Mouse (Mus musculus): Measurements from ENCODE around the gene Jagn1. TPM values are rescaled to one million over a fixed set of nuclear protein-coding genes. Genes with fewer than 3 reads are reported as not detected.

Jagn1 gene
- polyA plus RNA-seq, 1 experiment from 2014 or later: 75.9 TPM

DNA sequence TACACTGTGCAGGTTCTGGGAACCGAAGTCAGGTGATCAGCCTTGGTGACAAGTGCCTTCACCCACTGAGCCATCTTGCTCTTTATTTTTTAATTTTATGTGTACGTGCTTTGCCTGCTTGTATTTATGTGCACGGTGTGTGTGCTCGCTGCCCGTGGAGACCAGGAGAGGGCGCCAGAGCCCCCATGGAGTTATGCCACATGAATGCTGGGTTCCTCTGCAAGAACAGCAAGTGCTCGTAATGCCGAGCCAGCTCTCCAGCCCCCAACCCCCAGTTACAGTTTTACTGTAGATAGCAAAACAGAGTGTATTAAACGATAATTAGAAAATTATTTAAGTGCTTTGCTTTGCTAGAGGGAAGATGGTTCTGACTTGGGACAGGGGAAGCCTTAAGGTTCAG, 35.7 kb upstream of the Jagn1 start:
- no peaks in the 10 kb centered on the region for H3K4me1 ChIP-seq (ENCODE audit: control insufficient read depth, insufficient read depth, low read length)
- DNase-seq (ENCODE audit: low spot score) (no peak), ATAC-seq (ENCODE audit: low read depth) (no peak)
- H3K4me3 ChIP-seq (ENCODE audit: low read depth, low read length): no peak overlapping the region
- no peak overlapping the region for H3K9ac ChIP-seq (ENCODE audit: low read depth, low read length)
- H3K27ac ChIP-seq (replicated peaks; ENCODE audit: low read depth, low read length): no peak overlapping the region
- H3K36me3 ChIP-seq (ENCODE audit: control insufficient read depth, insufficient read depth, low read length): peaks cover 8% of the 10 kb centered on the region
- no peak overlapping the region for H3K4me2 ChIP-seq (ENCODE audit: low read depth, low read length)
- no peaks in the 10 kb centered on the region for H3K9me3 ChIP-seq (ENCODE audit: control insufficient read depth, low read length)
- WGBS: 76% methylated on average over 9 of the region's 9 CpGs
- no peaks in the 10 kb centered on the region for H3K27me3 ChIP-seq (replicated peaks; ENCODE audit: control insufficient read depth, insufficient read depth, low read length)

DNA sequence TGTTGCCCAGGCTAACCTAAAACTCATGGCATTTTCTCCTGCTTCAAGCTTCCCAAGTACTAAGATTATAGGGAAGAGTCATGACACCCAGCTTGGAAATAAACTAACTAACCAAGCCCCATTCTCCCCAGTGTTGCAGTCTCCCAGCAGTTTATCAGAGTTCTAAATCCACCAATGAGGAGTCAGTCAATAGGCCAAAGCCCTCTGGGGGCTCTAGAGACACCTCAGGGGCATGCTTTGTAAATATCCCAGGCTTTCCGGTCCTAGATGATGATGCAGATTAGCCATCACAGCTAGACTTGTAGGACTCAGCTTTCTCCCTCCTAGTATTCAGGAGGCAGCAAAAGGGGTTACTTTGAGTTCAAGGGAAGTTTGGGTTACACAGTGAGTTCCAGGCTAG, 32.4 kb upstream of the Jagn1 start:
- 70% methylated on average over 1 of the region's 1 CpGs for WGBS
- Histone ChIP-seq H3K9ac (ENCODE audit: low read depth, low read length) (no peak overlapping the region), H3K4me2 (ENCODE audit: low read depth, low read length) (no peak overlapping the region), H3K4me3 (ENCODE audit: low read depth, low read length) (no peak overlapping the region), H3K27me3 (replicated peaks; ENCODE audit: control insufficient read depth, insufficient read depth, low read length) (no peaks in the 10 kb centered on the region), H3K27ac (replicated peaks; ENCODE audit: low read depth, low read length) (no peak overlapping the region), H3K9me3 (ENCODE audit: control insufficient read depth, low read length) (no peaks in the 10 kb centered on the region), H3K36me3 (ENCODE audit: control insufficient read depth, insufficient read depth, low read length) (peaks cover 15% of the 10 kb centered on the region), H3K4me1 (ENCODE audit: control insufficient read depth, insufficient read depth, low read length) (no peaks in the 10 kb centered on the region)
- DNase-seq (ENCODE audit: low spot score): no peak
- ATAC-seq (ENCODE audit: low read depth): no peak

DNA sequence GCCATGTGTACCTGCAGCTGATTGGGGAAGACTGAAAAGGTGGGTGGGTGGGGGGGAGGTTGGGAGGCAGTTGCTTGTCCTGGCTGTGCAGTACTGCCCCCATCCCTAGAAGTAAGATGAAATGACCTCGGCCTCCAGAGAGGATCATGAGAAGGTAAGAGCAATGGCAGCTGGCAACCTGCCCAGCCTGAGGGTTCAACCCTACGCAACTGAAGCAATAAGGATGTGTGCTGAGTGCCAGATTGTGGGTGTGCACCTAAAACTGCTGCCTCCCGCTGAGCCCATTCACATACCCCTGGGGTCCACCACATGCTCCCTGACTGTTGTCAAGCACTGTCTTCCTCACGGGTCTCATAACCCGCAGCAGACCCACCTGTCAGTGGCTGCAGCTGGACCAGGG, 26.0 kb upstream of the Jagn1 start:
- no peak for ATAC-seq (ENCODE audit: low read depth)
- H3K9ac ChIP-seq (ENCODE audit: low read depth, low read length): no peak overlapping the region
- H3K4me1 ChIP-seq (ENCODE audit: control insufficient read depth, insufficient read depth, low read length): peaks cover 12% of the 10 kb centered on the region
- H3K36me3 ChIP-seq (ENCODE audit: control insufficient read depth, insufficient read depth, low read length): peaks cover 18% of the 10 kb centered on the region
- 73% methylated on average over 5 of the region's 5 CpGs for WGBS
- H3K4me2 ChIP-seq (ENCODE audit: low read depth, low read length): no peak overlapping the region
- peak; percentile 9 for DNase-seq (ENCODE audit: low spot score)
- H3K27me3 ChIP-seq (replicated peaks; ENCODE audit: control insufficient read depth, insufficient read depth, low read length): no peaks in the 10 kb centered on the region
- no peak overlapping the region for H3K27ac ChIP-seq (replicated peaks; ENCODE audit: low read depth, low read length)
- no peak overlapping the region for H3K4me3 ChIP-seq (ENCODE audit: low read depth, low read length)
- H3K9me3 ChIP-seq (ENCODE audit: control insufficient read depth, low read length): no peaks in the 10 kb centered on the region

DNA sequence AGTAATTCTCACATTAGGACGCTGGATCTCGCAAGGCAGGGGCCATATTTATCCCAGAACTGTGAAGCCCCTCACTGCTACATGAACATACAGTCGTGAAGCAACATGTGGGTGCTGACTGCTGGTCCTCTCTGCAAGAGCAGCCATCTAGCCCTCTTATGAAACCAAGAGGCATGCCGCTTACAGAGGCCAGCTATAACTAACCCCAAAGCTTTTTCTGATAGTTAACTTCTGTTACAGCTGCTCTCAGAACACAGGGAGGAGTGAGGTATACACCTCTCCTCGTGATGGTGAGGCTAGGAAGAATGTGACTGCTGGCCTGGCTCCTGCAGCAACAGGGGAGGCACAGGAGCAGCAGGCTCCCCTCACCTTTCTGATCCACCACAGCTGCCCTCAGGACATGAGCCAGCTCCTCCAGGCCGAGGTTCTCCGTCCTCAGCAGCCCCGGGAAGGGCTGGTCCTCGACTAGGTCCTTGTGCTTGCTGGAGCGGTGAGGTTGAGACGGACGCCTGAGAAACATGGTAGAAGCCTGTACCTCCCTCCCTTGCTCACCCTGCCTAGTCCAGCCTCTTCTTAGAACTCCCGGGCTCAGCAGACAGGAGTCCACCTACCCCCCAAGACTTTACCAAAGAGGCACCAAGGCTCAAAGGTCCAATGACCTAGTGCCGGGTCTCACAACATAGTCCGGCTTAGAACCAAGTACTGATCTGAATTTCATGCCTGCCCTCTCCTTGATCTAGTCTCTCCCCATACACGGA, 23.7 kb upstream of the Jagn1 start:
- Histone ChIP-seq H3K9ac (ENCODE audit: low read depth, low read length) (peak overlapping the region; percentile 78), H3K4me1 (ENCODE audit: control insufficient read depth, insufficient read depth, low read length) (peaks cover 12% of the 10 kb centered on the region), H3K27ac (replicated peaks; ENCODE audit: low read depth, low read length) (no peak overlapping the region), H3K4me3 (ENCODE audit: low read depth, low read length) (peak overlapping the region; percentile 62), H3K4me2 (ENCODE audit: low read depth, low read length) (peak overlapping the region; percentile 90), H3K27me3 (replicated peaks; ENCODE audit: control insufficient read depth, insufficient read depth, low read length) (no peaks in the 10 kb centered on the region), H3K36me3 (ENCODE audit: control insufficient read depth, insufficient read depth, low read length) (peaks cover 18% of the 10 kb centered on the region), H3K9me3 (ENCODE audit: control insufficient read depth, low read length) (no peaks in the 10 kb centered on the region)
- WGBS: 14% methylated on average over 16 of the region's 16 CpGs
- peak; percentile 51 for ATAC-seq (ENCODE audit: low read depth)
- peak; percentile 5 for DNase-seq (ENCODE audit: low spot score)

DNA sequence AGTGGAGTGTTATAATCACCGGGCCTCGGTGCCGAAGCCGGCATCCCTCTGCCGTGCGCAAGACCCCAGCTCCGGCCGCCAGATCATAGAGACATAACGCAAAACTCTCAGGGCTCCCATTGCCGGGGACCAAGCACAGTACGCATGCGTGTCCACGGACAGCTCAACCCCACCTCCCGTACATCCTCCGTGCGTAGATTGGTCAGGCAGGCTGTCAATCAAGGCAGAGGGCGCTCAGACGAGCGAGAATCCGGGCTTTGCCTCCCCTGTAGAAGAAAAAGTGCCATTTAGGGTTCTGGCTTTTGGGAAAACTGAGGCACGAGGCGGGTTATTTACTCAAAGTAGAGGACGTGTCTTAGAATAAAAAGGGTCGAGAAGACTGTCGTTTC, 23.2 kb upstream of the Jagn1 start, which contains the start of gene Rpusd3:
Gene Rpusd3, minus strand, starts transcription at position 142 of the 389 bp plus-strand sequence.
- peaks cover 18% of the 10 kb centered on the region for H3K36me3 ChIP-seq (ENCODE audit: control insufficient read depth, insufficient read depth, low read length)
- H3K4me1 ChIP-seq (ENCODE audit: control insufficient read depth, insufficient read depth, low read length): peaks cover 12% of the 10 kb centered on the region
- H3K9me3 ChIP-seq (ENCODE audit: control insufficient read depth, low read length): no peaks in the 10 kb centered on the region
- ATAC-seq (ENCODE audit: low read depth) (peak; percentile 99), DNase-seq (ENCODE audit: low spot score) (peak; percentile 98)
- peak within 1 kb of the TSS; percentile 90 for H3K4me2 ChIP-seq (ENCODE audit: low read depth, low read length)
- peak within 1 kb of the TSS; percentile 62 for H3K4me3 ChIP-seq (ENCODE audit: low read depth, low read length)
- H3K9ac ChIP-seq (ENCODE audit: low read depth, low read length): peak within 1 kb of the TSS; percentile 78
- WGBS: 0% methylated on average over 25 of the region's 25 CpGs
- no peaks in the 10 kb centered on the region for H3K27me3 ChIP-seq (replicated peaks; ENCODE audit: control insufficient read depth, insufficient read depth, low read length)
- H3K27ac ChIP-seq (replicated peaks; ENCODE audit: low read depth, low read length): no peak within 1 kb of the TSS

DNA sequence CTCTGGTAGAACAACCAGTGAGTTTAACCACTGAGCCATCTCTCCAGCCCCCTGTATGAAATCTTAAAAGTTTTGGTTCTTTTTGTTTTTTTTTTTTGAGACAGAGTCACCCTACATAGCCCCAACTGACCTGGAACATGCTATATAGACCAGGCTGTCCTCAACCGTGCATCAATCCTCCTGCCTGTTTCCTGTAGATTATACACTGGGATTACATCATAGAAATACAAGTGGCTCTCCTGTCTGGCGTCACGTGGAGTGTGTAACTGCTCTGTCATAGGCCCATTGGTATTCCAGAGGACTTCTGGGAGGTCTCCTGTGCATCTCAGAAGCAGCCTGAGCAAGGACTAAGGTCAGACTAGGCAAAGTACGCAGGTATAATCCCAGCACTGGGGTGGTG, 19.4 kb upstream of the Jagn1 start:
- Histone ChIP-seq H3K36me3 (ENCODE audit: control insufficient read depth, insufficient read depth, low read length) (no peaks in the 10 kb centered on the region), H3K4me2 (ENCODE audit: low read depth, low read length) (no peak overlapping the region), H3K9ac (ENCODE audit: low read depth, low read length) (no peak overlapping the region), H3K9me3 (ENCODE audit: control insufficient read depth, low read length) (no peaks in the 10 kb centered on the region), H3K27ac (replicated peaks; ENCODE audit: low read depth, low read length) (no peak overlapping the region), H3K27me3 (replicated peaks; ENCODE audit: control insufficient read depth, insufficient read depth, low read length) (no peaks in the 10 kb centered on the region), H3K4me1 (ENCODE audit: control insufficient read depth, insufficient read depth, low read length) (peaks cover 9% of the 10 kb centered on the region), H3K4me3 (ENCODE audit: low read depth, low read length) (no peak overlapping the region)
- WGBS: 69% methylated on average over 4 of the region's 4 CpGs
- DNase-seq (ENCODE audit: low spot score) (no peak), ATAC-seq (ENCODE audit: low read depth) (no peak)

DNA sequence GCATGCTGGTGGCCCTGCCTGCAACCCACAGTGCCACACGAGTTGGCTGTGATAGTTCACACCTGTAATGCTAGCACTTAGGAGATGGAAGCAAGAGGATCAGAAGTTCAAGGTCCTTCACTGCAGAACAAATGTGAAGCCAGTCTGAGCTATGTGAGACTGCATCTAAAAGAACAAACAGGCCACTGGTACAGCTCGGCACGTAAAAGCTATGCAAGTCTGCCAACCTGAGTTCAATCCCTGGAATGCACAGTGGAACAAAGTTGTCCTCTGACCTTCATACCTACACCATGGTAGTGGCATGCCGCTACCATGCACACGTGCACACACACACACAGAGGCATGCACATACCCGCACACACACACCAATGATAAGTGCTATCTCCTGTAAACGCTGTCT, 18.2 kb upstream of the Jagn1 start:
- Histone ChIP-seq H3K36me3 (ENCODE audit: control insufficient read depth, insufficient read depth, low read length) (no peaks in the 10 kb centered on the region), H3K4me2 (ENCODE audit: low read depth, low read length) (no peak overlapping the region), H3K27ac (replicated peaks; ENCODE audit: low read depth, low read length) (no peak overlapping the region), H3K9ac (ENCODE audit: low read depth, low read length) (no peak overlapping the region), H3K27me3 (replicated peaks; ENCODE audit: control insufficient read depth, insufficient read depth, low read length) (no peaks in the 10 kb centered on the region), H3K4me3 (ENCODE audit: low read depth, low read length) (no peak overlapping the region), H3K9me3 (ENCODE audit: control insufficient read depth, low read length) (no peaks in the 10 kb centered on the region), H3K4me1 (ENCODE audit: control insufficient read depth, insufficient read depth, low read length) (peaks cover 4% of the 10 kb centered on the region; the same call in 1 of the 2 replicates)
- ATAC-seq (ENCODE audit: low read depth) (no peak), DNase-seq (ENCODE audit: low spot score) (no peak)
- 86% methylated on average over 7 of the region's 7 CpGs for WGBS

DNA sequence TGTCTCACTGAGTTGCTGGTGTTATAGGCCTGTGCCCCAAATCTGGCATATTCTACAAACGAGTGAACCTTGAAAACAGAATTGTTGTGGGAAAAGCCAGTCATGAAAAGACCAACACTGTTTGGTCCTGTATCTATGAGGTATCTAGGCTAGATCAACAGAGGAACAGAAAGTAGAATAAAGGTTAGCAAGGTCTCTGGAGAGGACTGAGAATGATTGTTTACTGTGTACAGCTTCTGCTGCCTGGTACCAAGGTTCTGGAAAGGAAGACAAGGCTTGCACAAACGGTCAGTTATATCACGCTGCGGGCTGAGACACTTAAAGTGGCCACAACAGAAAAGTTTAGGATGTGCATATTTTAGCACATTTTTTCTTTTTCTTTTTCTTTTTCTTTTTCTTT, 15.7 kb upstream of the Jagn1 start:
- Histone ChIP-seq H3K27me3 (replicated peaks; ENCODE audit: control insufficient read depth, insufficient read depth, low read length) (no peaks in the 10 kb centered on the region), H3K4me3 (ENCODE audit: low read depth, low read length) (no peak overlapping the region), H3K9me3 (ENCODE audit: control insufficient read depth, low read length) (no peaks in the 10 kb centered on the region), H3K4me1 (ENCODE audit: control insufficient read depth, insufficient read depth, low read length) (no peaks in the 10 kb centered on the region), H3K4me2 (ENCODE audit: low read depth, low read length) (no peak overlapping the region), H3K9ac (ENCODE audit: low read depth, low read length) (no peak overlapping the region), H3K27ac (replicated peaks; ENCODE audit: low read depth, low read length) (no peak overlapping the region), H3K36me3 (ENCODE audit: control insufficient read depth, insufficient read depth, low read length) (no peaks in the 10 kb centered on the region)
- ATAC-seq (ENCODE audit: low read depth) (no peak), DNase-seq (ENCODE audit: low spot score) (no peak)
- WGBS: 83% methylated on average over 4 of the region's 4 CpGs

DNA sequence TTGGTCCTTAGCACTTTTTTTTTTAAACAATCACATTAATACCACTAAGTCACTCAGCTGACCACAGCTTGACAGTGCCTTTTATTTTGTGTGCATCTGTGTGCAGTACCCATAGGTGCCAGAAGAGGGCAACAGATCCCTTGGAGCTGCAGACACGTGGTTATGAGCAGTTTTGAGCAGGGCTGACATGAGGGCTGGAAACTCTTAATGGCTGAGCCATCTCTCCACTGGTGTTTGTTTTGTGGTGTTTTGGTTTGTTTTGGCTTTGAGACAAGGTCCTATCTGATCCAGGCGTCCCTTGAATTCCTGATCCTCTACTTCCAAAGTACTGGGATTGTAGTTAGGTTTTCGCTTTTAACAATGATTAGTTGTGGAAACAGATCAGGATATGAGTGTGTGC, 15.0 kb upstream of the Jagn1 start:
- no peak overlapping the region for H3K4me2 ChIP-seq (ENCODE audit: low read depth, low read length)

More for the DNA sequence above, 15.0 kb upstream of the Jagn1 start:
- Histone ChIP-seq H3K4me1 (ENCODE audit: control insufficient read depth, insufficient read depth, low read length) (no peaks in the 10 kb centered on the region), H3K9ac (ENCODE audit: low read depth, low read length) (no peak overlapping the region), H3K4me3 (ENCODE audit: low read depth, low read length) (no peak overlapping the region), H3K9me3 (ENCODE audit: control insufficient read depth, low read length) (no peaks in the 10 kb centered on the region), H3K36me3 (ENCODE audit: control insufficient read depth, insufficient read depth, low read length) (no peaks in the 10 kb centered on the region), H3K27ac (replicated peaks; ENCODE audit: low read depth, low read length) (no peak overlapping the region), H3K27me3 (replicated peaks; ENCODE audit: control insufficient read depth, insufficient read depth, low read length) (no peaks in the 10 kb centered on the region)
- 55% methylated on average over 3 of the region's 3 CpGs for WGBS
- DNase-seq (ENCODE audit: low spot score) (no peak), ATAC-seq (ENCODE audit: low read depth) (no peak)

All from embryonic facial prominence, embryonic 14.5 days (tissue).